Comparison of ENCODE assay signal across 8 mouse cellular contexts in the genomic region with DNA sequence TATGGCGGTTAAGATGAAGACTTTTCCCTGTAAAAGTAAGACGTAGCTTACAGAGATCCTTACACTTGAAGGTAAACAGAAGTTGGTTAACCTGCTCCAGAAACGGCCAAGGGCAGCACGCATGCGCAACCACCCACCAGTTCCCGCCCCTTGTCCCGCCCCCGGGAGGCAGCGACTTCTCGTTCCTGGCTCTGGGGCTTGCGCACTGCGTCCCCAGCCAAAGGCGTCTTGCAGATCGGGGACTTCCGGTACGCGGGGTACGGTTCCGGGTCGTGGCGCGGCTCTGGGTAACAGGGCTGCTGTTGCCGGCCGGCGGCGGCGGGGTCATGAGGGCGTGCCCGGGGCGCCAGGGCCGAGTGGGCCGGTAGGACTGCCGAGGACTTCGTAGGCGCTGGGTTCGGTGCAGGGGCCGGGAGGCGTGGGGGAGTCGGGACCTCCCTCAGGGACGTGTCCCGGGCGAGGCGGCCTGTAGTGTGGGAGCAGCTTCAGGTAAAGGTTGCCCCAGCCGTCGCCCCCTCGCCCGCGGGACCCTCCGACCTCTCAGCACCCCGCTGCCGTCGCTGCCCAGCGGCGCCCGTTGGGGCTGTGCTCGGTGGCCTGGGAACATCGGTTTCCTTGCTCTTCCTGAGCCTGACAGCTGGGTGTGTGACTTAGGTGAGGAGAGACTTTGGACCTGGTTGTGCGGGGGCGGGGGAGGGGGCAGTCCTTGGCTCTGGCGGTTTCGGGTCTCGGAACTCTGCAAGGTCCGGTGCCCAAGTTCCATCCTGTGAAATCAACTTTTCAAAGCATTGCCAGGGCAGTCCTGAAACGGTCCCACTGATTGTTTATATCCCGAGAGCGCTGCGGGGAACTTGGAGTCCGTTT. TPM values are rescaled to one million over a fixed set of nuclear protein-coding genes. Genes with fewer than 3 reads are reported as not detected.
DNase-seq lines count a peak whose midpoint lies in the region; ATAC-seq lines count a peak whose summit lies in the region.

A gene (plus strand): TSS at position 171 of the 864 bp plus-strand sequence.

- peak within 1 kb of the TSS; percentile 88 for H3K9ac ChIP-seq in hindbrain, embryonic 14.5 days

- peak; percentile 98 for DNase-seq in R1 (ENCODE audit: low read depth, low spot score)
- peak; percentile 97 to 99 for DNase-seq in cerebellum, postnatal 25 days
- DNase-seq in frontal cortex, postnatal 25 days (ENCODE audit: low spot score in 2 of 2) = peak; percentile 89 to 95
- peak; percentile 96 for DNase-seq in hindbrain, embryonic 14.5 days (ENCODE audit: low spot score)
- DNase-seq in layer of hippocampus, postnatal 36 days = peak; percentile 95 to 96
- DNase-seq in lung, postnatal 36 days = peak; percentile 99
- peak; percentile 98 for DNase-seq in retina, postnatal 1 day
- peak; percentile 98 for DNase-seq in urinary bladder, adult 18-20 months (ENCODE audit: low spot score in 2 of 2)

- peaks cover 17% of the 10 kb centered on the region for H3K4me1 ChIP-seq in hindbrain, embryonic 14.5 days (replicated peaks; ENCODE audit: control insufficient read depth, insufficient read depth, low read length)

- WGBS in hindbrain, embryonic 14.5 days = under 1% methylated on average over 62 of the region's 68 CpGs

- no peaks in the 10 kb centered on the region for H3K9me3 ChIP-seq in hindbrain, embryonic 14.5 days (ENCODE audit: control insufficient read depth, low read length)

- H3K4me3 ChIP-seq in hindbrain, embryonic 14.5 days (replicated peaks; ENCODE audit: low read length) = peak within 1 kb of the TSS; percentile 83

- no peaks in the 10 kb centered on the region for H3K36me3 ChIP-seq in hindbrain, embryonic 14.5 days (replicated peaks; ENCODE audit: control insufficient read depth, insufficient read depth)

- peak within 1 kb of the TSS; percentile 82 for H3K4me2 ChIP-seq in hindbrain, embryonic 14.5 days (replicated peaks)

- H3K27me3 ChIP-seq in hindbrain, embryonic 14.5 days (ENCODE audit: control insufficient read depth, insufficient read depth, low read length) = no peaks in the 10 kb centered on the region

- 0 out of 2 replicates have a peak within 1 kb of the TSS, but pooled peaks have one; percentile 1 for H3K27ac ChIP-seq in hindbrain, embryonic 14.5 days

- peak; percentile 98 for ATAC-seq in hindbrain, embryonic 14.5 days (ENCODE audit: low FRiP score)

RNA-seq across cellular contexts. Expression of the gene that starts here (rescaled TPM):
- polyA plus RNA-seq in hindbrain, embryonic 14.5 days (2014; fragmentation: Nextera tagmentation; extraction: Ambion mirVana) = 100 and 101 TPM in 2 replicates
- total RNA-seq in layer of hippocampus, postnatal 36 days (2021) = 10 to 100 TPM; 72.8 to 81.3 TPM

Comparison
In these comparisons a context has a peak if more than half of its experiments do, and no peak if none do; other contexts are left out.
1. Peak in every context shown above with its lines: DNase-seq, ATAC-seq, H3K4me3 ChIP-seq and H3K27ac ChIP-seq.